Mouse (Mus musculus): Measurements from ENCODE around the gene Gm1043.
A peak's percentile ranks its signal among the peaks of the same experiment; 100 is the strongest.

Gene Gm1043

GRCm38 (mm10) chr5:37085241-37085640, at the start of gene Gm1043:
Gene Gm1043, plus strand, starts transcription at chr5:37085370.
- DNase-seq = peak; percentile 21

GRCm38 (mm10) chr5:37035896-37036295, 49.3 kb upstream of the Gm1043 start:
- DNase-seq = no peak

GRCm38 (mm10) chr5:37036884-37037283, 48.3 kb upstream of the Gm1043 start:
- DNase-seq = no peak

GRCm38 (mm10) chr5:37039908-37040307, 45.3 kb upstream of the Gm1043 start:
- DNase-seq = no peak

- DNase-seq = peak; percentile 36
Observed at GRCm38 (mm10) chr5:37040711-37041110, 44.5 kb upstream of the Gm1043 start.

DNA sequence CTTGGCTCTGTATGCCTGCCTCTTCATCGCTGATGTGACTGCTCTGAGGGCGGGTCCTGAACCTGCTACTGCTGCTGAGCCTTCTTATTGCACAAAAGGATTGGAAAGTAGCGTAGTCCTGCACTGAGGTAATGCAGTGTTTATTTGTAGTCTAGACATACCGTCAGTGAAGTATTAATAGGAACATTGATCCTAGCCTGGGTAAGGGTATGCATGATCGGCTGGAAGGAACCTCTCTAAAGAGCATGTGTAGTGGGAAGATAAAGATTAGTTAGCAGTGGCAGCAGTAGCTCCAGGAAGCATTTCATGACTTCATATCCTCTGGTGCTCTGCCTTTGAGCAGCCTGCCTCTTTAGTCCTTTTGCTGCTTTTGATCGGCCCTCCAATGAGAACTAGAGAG, 43.5 kb upstream of the Gm1043 start:
- DNase-seq = peak; percentile 28

- no peak for DNase-seq
Observed at GRCm38 (mm10) chr5:37042934-37043333, 42.2 kb upstream of the Gm1043 start.

GRCm38 (mm10) chr5:37044793-37045192, 40.4 kb upstream of the Gm1043 start:
- DNase-seq = peak; percentile 73

DNA sequence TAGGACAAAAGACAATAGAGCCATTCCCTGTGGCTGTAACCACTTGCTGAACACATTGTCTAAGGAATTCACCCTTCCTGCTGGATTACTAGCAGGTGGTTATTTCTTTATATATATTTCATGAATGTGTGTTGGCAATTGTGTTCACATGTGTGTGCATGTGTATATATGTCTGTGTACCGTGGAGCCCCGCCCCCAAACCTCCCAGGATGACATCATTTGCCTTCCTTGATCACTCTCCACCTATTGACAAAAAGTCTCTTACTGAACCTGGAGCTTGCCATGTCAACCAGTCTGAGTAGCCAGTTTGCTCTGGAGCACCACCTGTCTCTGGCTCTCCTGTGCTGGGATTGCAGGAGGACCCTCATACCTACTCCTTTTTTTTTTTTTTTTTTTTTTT, 39.6 kb upstream of the Gm1043 start:
- DNase-seq = peak; percentile 82

- peak; percentile 63 for DNase-seq
Observed at GRCm38 (mm10) chr5:37046791-37047190, 38.4 kb upstream of the Gm1043 start.

DNA sequence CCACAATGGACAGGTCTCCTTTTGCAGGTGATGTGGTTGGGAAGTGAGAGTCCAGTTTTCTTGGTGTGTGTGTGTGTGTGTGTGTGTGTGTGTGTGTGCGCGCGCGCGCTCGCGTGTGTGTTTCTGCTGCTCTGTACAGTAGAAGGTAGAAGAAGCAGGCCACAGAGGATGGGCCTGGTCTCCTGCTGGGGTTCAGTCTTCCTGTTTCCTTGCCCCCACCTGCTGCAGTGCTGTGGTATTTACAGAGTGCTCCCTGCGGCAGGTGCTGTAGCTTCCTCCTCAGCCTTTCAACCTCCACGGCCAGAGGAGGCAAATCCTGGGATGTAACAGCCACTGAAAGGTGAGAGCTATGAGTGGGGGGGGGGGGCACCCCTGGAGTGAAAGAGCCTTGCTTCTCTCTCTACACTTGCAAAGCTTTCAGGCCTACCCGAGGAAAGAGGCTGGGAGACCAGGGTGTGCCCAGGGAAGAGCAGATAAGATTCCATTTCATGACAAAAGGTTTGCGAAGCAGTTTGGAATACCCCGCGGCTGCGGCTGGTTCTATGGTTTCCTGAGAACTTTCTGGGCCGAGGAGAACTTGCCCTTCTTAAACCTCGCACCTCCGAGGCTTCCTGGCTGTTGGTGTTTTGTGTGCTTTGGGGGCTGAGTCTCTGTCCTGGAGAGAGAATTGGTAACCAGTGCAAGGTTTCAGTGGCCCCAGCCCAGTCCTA, 37.8 kb upstream of the Gm1043 start:
- DNase-seq = peak; percentile 74

DNA sequence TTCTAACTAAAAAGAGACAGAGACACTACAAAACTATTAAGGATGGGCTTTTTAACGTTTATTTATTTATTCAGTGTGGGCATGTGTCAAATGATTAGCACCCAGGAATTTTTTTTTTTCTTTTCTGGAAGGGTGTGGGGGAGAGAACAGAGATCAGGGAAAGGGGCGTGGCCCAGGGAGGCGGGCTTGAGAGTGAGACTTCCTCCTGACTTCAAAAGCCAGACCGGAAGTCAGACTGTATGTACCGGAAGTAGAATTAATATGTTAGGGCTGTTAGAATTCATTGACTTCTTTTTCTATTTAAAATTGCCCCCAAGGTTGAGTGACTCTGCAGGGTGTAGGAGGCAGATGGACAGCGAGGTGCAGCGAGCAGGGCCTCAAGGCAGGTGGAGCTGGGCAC, 37.2 kb upstream of the Gm1043 start:
- peak; percentile 84 for DNase-seq

DNA sequence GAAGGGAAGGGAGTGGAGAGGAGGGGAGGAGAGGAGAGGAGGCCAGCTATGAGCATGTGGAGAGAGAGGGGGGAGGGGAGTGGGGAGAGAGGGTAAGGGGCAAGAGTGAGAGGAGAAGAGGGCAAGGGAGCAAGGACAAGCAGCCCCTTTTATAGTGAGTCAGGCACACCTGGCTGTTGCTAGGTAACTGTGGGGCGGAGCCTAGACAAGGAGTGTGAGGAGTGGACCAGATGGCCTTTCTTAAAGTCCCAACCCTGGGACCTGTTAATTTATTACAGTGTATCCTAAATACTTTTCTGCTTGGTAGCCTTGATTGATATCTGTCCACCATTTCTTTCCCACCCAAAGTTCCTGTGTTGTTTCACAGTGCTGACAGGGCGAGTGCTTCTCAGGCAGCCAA, 36.1 kb upstream of the Gm1043 start:
- peak; percentile 44 for DNase-seq

DNA sequence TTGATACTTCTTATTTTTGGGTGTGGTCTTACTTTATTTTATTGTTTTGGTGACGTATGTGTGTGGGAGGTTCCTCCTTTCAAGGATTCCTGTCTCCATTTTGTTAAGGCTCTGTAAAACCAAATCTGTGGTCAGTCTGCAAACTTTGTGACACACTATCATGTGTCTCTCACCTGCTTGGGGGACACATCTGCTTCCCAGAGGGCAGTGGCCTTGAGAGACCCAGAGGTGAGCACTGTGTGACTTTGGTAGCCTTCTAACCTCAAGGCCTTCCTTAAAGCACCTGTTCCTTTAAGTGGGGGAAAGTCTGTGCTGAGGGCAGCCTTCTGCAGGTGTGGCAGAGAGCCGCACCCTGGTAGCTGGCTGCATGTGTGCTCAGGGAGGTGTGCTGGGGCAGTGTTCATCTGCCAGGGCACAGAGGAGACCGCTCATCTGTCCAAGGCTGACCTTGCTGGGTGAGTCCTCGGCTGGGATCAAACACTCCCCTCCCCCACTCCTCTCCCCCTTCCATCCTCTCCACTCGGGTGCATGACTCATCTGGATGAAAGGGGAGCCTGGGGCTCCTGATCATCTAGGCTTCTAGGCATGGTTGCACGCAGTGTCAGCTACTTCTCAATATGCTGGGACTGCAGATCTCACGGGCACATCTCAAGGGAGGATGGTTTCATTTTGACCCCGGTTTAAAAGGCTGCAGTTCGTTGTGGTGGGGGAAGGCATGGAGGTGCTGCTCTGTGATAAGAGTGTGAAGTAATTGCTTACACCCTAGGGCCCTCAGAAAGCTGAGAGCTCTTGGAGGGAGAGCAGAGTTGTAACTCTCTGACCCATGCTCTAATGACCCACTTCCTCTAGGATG, 34.4 kb upstream of the Gm1043 start:
- DNase-seq = peak; percentile 65

GRCm38 (mm10) chr5:37051374-37052100, 33.6 kb upstream of the Gm1043 start:
- peak; percentile 14 for DNase-seq

DNA sequence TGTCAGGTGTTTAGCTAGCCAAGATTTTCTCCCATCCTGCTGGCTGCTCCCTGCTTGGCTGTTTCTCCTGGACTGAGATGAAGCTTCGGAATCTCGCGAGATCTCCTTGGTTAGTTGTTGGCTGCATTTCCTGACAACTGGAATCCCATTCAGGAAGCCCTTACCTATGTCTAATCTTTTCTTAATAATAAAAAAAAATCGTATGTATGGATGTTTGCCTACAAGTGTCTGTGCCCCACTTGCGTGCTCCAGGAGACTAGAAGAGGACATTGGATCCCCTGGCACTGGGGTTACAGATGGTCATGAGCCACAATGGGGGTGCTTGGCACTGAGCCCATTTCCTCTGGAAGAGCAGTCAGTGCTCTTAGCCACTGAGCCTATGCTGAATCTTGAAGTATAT, 32.3 kb upstream of the Gm1043 start:
- peak; percentile 44 for DNase-seq

GRCm38 (mm10) chr5:37055789-37056188, 29.4 kb upstream of the Gm1043 start:
- DNase-seq = peak; percentile 6

- peak; percentile 43 for DNase-seq
Observed at GRCm38 (mm10) chr5:37056471-37056870, 28.7 kb upstream of the Gm1043 start.

DNA sequence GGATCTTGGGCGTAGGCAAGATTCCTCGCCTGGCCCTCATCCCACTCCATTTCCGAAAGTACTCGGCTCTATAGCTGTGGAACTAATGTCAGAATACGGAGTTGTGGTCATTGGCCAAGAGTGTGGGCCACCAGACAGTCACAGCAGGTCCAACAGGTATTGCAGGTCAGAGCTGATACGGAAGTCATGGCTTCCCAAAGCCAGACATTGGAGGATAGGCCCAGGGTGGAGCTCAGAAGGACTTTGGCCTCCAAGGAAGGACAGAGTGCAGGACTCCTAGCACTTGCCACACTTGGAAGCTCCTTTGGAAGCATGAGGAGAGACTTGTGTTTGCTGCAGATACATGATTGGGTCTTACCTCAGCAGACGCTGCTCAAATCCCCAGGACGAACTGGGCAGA, 23.6 kb upstream of the Gm1043 start:
- no peak for DNase-seq

DNA sequence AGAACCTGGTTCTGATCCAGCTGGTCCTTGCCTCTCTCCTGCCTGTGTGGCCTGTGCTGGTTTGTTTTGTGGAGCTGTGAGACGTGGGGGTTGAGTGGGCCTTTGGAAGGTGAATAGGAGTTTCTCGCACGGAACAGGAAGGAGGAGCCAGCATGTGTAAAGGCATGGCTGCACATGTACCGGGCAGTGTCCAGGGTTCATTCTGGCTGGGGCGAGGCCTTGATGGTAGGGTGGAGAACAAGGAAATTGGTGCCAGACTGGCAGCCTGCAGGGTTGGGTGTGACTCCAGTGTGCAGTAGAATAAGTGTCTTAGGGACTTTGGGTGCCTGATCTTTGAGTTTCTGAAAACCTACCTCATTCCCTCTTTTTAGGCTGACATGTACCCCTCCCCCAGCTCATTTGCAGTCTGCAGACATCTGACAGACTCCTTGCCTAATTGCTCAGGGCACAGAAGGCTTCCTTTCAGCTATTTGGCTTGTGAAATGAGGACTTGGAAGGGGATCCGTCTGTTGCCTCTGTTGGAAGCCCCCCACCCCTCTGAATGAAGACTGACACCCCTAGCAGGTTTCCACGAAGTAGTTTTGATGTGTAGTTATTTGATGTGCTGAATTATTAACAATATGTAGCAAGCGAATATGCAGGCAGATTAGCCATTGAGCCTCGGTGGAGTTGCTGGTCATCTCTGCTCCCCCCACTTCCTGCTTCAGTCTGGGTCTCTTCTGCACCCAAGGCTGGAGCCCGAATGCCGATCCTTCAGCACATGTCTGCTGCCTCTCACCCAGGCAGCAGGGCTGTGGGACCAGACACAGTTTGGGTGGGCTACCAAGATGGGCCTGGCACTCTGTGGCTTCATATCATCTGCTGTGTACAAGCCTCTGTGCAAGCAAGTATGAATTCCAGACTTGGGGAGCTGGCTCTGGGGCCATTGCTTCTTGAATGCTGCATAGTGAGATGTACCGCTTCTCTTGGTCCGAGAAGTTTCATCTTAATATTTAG, 20.4 kb upstream of the Gm1043 start:
- DNase-seq = peak; percentile 7

GRCm38 (mm10) chr5:37066703-37067568, 18.2 kb upstream of the Gm1043 start:
- DNase-seq = peak; percentile 52
